Mouse (Mus musculus): ENCODE results near the gene Taf11. TPM values are rescaled to one million over a fixed set of nuclear protein-coding genes. Genes with fewer than 3 reads are reported as not detected.

Gene Taf11
- total RNA-seq (2023) = 10 to 100 TPM; 32.6 to 33.8 TPM

GRCm38 (mm10) chr17:27909622-27910500 lies at the start of gene Taf11:
TSS of gene Taf11 (minus strand) at chr17:27909844.

GRCm38 (mm10) chr17:27908888-27909621 lies 589 bp downstream of the Taf11 start, which contains the start of gene Anks1:
TSS of gene Anks1 (plus strand) at chr17:27909306.

GRCm38 (mm10) chr17:27856265-27856797 lies 53.3 kb downstream of the Taf11 start, which contains the start of gene Uhrf1bp1:
TSS of gene Uhrf1bp1 (plus strand) at chr17:27856441.

Other genes with a start within 250 kb of the Taf11 start
- gene Spdef, start 180.9 kb downstream of the Taf11 start, total RNA-seq (2023) = not detected
- 10 to 100 TPM; 57.1 to 62.7 TPM for gene D17Wsu92e, start 89.2 kb downstream of the Taf11 start, total RNA-seq (2023)
- 10 to 100 TPM; 68.0 to 72.2 TPM for gene Snrpc, start 71.7 kb downstream of the Taf11 start, total RNA-seq (2023)
- gene Uhrf1bp1, start 53.4 kb downstream of the Taf11 start, total RNA-seq (2023) = 1 to 10 TPM; 6.8 to 8.7 TPM
- 10 to 100 TPM; 72.1 to 99.1 TPM for gene Anks1, start 538 bp downstream of the Taf11 start, total RNA-seq (2023)
- 1 to 10 TPM in 1 of 2 experiments, under 1 TPM in 1; 0.88 to 1.6 TPM for gene Tcp11, start 170.8 kb upstream of the Taf11 start, total RNA-seq (2023)
- not detected for gene Scube3, start 232.3 kb upstream of the Taf11 start, total RNA-seq (2023)

Data from neutrophil, adult 83 days (primary cell).